Mouse (Mus musculus) heart, postnatal 36 days (tissue): Measurements from ENCODE around the gene Ces1c. TPM values are rescaled to one million over a fixed set of nuclear protein-coding genes. Genes with fewer than 3 reads are reported as not detected.

Experiments
- DNase-seq, 2 experiments: peaks; one replicate each; pipeline ENCODE4 v3.0.0; 2021 to 2022
- intact Hi-C: fragments of 180-260 bp; cut with DNase I; formaldehyde crosslinking; loops from one replicate; pipeline ENCODE4 v1.15.1; 2025
- total RNA-seq, 2 experiments: library from RNA; stranded (reverse); gene quantifications; 2 replicates each; pipeline ENCODE4 v1.2.3; 2021

The Ces1c gene
- total RNA-seq, 2 experiments from 2014 or later = not detected

- intact Hi-C loops = loop anchor here (5.0 kb wide), 1 partner anchor 87 kb away; no protein-coding TSS in a partner anchor
Observed at GRCm38 (mm10) chr8:93055238-93055637, 75.8 kb downstream of the Ces1c start.

More at GRCm38 (mm10) chr8:93055238-93055637, 75.8 kb downstream of the Ces1c start:
- no peak for DNase-seq

Other genes with a start within 250 kb of the Ces1c start
- gene Capns2, start 229.9 kb downstream of the Ces1c start, total RNA-seq = not detected
- under 1 TPM; 0.05 to 0.11 TPM for gene Slc6a2, start 171.2 kb downstream of the Ces1c start, total RNA-seq
- gene Ces1a, start 83.1 kb downstream of the Ces1c start, total RNA-seq = under 1 TPM in 1 of 2 experiments, not detected in 1; 0.44 TPM
- not detected for gene Ces1b, start 51.3 kb downstream of the Ces1c start, total RNA-seq
- 100 to 1,000 TPM; 231 to 249 TPM for gene Ces1d, start 66.6 kb upstream of the Ces1c start, total RNA-seq
- gene Ces1e, start 98.3 kb upstream of the Ces1c start, total RNA-seq = under 1 TPM; 0.36 to 0.98 TPM
- gene Ces1f, start 148.5 kb upstream of the Ces1c start, total RNA-seq = 1 to 10 TPM in 1 of 2 experiments, not detected in 1; 1.1 TPM
- under 1 TPM; 0.11 to 0.19 TPM for gene Ces1g, start 206.0 kb upstream of the Ces1c start, total RNA-seq
- not detected for gene Ces1h, start 248.4 kb upstream of the Ces1c start, total RNA-seq